Mouse (Mus musculus) heart, postnatal 25 days (tissue): ENCODE results near the gene Plcl1. TPM values are rescaled to one million over a fixed set of nuclear protein-coding genes. Genes with fewer than 3 reads are reported as not detected.
"Not testable (repeated sequence)": the region's sequence is repeated elsewhere in the genome, so short reads cannot be mapped to it uniquely, and the experiment has no call there.

Source experiments
- DNase-seq: peaks from one replicate; pipeline ENCODE4 v3.0.0; 2022; ENCODE audit warnings: low spot score
- intact Hi-C: fragments of 180-260 bp; cut with DNase I; formaldehyde crosslinking; loops from one replicate; pipeline ENCODE4 v1.15.1; 2025
- total RNA-seq, 2 experiments: library from RNA; stranded (reverse); gene quantifications; 2 replicates each; pipeline ENCODE4 v1.2.3; 2021

Gene Plcl1
- total RNA-seq, 2 experiments from 2014 or later, result 3.8 to 6.1 TPM

GRCm38 (mm10) chr1:55512165-55512564 lies 106.4 kb downstream of the Plcl1 start:
- no peak for DNase-seq
- intact Hi-C loops, result no loop called here

DNA sequence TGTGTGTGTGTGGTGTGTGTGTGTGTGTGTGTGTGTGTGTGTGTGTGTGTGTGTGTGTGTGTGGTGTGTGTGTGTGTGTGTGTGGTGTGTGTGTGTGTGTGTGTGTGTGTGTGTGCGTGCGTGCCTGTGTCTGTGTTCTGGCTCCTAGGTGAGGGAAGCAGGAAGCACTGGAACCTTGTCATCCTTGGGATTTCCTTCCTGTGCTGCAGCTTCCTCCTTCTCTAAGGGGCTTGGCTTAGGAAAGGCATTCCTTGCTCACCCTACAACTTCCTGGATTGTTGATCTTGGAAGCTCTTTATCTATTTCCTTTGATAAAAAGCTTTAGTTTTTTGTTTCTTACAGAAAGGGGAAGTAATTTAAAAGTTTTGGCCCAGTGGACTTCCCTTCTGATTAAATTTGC lies 107.1 kb downstream of the Plcl1 start:
- intact Hi-C loops, DNase-seq: not testable (repeated sequence)

DNA sequence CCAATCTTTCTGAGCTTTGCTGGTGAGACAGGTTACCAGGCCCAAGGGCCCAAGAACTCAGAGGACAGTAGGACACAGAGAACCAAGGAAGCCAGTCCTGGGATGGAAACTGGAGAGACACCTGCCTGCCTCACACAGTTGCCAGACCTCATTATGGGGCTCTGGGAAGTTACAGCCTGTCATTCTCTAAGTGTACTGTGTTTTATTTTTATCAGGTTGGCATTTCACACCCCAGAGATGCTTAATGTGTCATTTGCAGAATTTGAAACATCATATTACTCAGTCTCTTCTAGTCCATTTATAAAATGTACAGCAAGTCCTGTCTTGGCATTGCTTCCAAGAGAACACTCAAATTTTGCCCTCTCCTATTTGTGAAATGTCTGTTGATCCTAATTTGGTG lies 111.5 kb downstream of the Plcl1 start:
- DNase-seq, result no peak
- intact Hi-C loops, result no loop called here

DNA sequence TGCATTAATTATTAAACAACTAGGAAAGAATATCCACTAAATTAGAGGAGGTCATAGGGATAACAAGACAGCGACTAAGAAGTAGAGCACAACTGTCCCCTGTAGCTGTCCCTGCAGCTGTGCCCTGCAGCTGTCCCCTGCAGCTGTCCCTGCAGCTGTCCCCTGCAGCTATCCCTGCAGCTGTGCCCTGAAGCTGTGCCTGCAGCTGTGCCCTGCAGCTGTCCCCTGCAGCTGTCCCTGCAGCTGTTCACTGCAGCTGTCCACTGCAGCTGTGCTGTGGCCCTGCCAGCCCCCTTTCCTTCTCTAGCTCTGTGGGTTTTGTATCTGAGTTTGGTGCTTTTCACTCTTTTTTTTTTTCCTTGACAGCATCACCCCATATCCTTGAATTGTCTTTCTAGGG lies 118.2 kb downstream of the Plcl1 start:
- intact Hi-C loops, result no loop called here
- DNase-seq, result no peak

DNA sequence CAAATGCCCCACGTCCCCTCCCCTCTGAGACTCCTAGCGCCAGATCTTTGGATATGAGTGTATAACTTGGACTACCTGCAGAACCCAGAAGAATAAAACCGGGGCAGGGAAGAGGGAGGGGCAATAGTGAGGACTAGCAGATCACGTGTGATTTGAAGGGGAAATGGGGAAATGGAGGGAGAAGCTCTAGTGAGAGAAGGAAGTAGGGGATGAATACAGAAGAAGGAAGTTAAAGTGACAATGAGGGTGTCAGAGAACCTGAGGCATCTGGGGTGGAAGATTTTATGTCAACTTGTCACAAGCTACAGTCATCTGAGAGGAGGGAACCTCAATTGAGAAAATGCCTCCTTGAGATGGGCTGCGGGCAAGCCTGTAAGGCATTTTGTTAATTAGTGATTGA lies 119.4 kb downstream of the Plcl1 start:
- no peak for DNase-seq
- intact Hi-C loops, result no loop called here

DNA sequence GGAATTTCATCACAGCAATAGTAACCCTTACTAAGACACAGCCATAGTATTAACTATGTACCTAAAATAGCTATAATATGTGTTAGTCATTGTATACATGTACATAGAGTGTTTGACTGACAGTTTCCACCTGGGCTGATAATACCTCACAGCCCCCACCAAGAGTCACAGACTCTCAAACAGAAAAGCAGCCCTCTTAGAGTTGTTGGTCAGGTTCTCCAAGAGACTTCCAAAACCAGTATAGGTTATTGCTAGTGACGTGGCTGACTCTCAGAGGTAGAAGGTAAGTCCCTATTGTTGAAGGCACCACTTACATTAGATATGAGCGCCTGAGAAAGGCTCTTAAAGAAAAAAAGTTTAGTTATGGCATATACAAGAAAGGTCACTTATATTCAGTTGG lies 120.0 kb downstream of the Plcl1 start:
- intact Hi-C loops, result no loop called here

DNA sequence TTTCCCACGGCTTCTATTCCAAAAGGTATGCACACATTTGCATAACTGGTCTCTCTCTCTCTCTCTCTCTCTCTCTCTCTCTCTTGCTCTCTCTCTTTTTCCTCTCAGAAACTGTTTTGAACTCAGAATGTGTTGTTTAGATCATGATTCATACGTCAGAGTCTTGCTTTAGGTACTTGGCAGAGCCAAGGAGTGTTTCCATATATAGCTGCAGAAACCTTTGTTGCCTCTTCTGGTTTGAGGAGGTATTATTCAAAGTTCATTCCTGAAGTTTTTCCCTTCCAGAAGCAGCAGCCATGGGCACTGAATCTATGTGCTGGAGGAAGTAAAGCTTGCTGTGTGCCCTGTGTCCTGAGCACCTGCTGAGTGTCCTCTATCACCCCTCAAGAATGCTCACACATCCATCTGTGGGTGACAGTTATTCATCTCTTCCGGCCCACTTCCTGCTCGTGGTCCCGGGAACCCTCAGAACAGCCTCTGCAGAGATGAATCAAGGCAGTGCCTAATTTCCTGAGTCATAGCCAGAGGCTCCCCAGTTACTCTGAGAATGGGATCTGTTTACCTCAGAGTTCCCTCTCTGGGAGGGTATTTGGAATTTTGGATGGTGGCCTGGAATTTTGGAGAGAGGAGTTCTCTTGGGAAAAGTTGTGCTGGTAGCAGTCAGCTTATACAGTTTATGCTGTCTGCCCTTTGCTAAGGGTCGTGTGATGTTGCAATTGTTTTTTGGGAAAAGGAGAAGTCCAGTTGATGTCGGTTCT lies 123.0 kb downstream of the Plcl1 start:
- DNase-seq, result no peak
- intact Hi-C loops, result no loop called here

More for the DNA sequence above, 120.0 kb downstream of the Plcl1 start:
- DNase-seq, result no peak

DNA sequence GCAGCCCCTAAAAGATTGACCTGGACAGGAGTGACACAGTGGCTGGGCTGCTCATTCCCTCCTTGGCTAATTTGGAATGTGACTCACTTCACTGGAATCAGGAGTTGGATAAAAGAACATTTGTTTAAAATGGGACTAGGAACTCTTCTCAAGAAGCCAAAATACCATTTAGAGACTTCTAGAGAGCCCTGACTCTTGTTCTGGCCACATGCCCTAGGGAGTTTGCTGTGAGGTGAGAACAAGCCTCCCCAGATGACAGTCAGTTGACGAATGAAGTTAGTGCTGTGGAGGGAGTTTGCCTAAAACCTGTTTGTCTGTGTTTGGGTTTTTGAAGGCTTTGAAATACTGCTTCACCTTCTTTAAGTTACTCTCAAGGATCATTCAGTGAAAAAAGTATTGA lies 128.1 kb downstream of the Plcl1 start:
- DNase-seq, result no peak
- intact Hi-C loops, result no loop called here

- intact Hi-C loops, result no loop called here
These were observed 148.7 kb downstream of the Plcl1 start for GRCm38 (mm10) chr1:55554405-55554804.

GRCm38 (mm10) chr1:55557960-55558359 lies 152.2 kb downstream of the Plcl1 start:
- intact Hi-C loops, result no loop called here

More at GRCm38 (mm10) chr1:55554405-55554804, 148.7 kb downstream of the Plcl1 start:
- no peak for DNase-seq

GRCm38 (mm10) chr1:55558409-55558808 lies 152.7 kb downstream of the Plcl1 start:
- intact Hi-C loops, result no loop called here
- no peak for DNase-seq

More at GRCm38 (mm10) chr1:55557960-55558359, 152.2 kb downstream of the Plcl1 start:
- DNase-seq, result no peak

DNA sequence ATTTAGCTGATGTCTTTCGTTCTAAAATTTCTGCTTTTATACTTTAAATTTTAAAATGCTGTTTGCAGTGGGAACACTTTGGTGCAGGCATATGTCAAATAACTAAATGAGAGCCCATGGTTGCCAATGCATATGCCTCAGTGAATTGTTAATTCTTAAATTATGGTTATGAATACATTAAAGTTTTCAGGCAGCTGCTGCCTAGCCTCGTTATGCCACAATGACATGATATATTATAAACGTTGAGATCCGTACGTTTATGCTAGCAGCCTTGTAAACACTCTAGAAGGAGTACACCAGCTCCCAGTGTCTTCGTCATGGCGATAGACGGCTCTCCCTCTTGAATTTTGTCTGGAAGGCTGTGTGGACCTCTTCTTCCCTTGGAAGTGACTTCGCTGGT lies 154.3 kb downstream of the Plcl1 start:
- intact Hi-C loops, result no loop called here
- no peak for DNase-seq

GRCm38 (mm10) chr1:55565933-55566332 lies 160.2 kb downstream of the Plcl1 start:
- intact Hi-C loops, result no loop called here
- DNase-seq, result no peak

DNA sequence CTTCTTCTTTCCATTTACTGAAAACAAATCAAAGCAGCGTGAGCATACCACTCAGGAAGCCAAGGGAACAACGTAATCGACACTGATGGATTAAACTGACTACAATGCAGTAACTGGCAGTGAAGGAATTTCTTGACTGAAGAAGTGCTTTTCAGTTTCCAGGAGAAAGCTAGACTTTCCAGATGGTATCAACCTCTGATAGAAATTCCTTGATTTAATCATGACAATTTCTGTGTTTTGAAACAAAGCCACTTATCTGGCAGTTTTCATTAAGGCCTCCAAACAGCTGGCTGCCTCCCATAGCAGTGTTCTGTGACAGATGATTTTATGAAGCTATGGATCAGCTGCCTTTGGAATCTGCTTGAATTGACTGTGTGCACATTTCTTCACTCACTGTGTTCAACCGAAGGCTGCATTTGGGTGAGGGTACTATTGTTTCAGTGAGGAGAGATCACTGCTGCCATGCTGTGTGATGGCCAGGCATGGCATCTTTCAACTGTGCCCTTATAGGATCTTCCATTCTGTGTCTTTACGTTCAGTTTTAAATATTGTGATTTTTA lies 162.2 kb downstream of the Plcl1 start:
- no peak for DNase-seq
- intact Hi-C loops, result no loop called here

DNA sequence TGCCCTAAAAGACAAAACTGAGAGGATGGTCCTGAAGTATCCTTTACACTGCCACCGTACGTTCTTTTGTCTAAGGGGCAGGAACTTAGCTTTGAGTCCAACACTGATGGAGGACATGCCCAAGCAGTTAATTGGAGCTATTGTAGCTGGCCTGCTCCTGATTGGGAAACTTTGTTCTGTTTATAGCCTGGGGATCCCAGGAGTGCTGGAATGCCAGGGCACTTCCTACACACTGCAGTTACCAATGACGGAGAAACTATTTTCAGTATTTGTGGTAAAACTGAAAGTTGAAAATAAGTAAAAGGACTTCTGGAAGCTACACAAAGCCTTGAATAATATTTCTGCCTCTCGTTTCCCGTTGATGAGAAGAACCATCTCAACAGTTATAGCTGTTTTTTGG lies 164.5 kb downstream of the Plcl1 start:
- no peak for DNase-seq
- intact Hi-C loops, result loop anchor here (10.0 kb wide), 1 partner anchor 165 kb away; the partner anchor contains the start of gene Plcl1

- DNase-seq, result no peak
- intact Hi-C loops, result loop anchor here (10.0 kb wide), 1 partner anchor 167 kb away; the partner anchor contains the start of gene Plcl1
These were observed 165.7 kb downstream of the Plcl1 start for GRCm38 (mm10) chr1:55571399-55571798.

DNA sequence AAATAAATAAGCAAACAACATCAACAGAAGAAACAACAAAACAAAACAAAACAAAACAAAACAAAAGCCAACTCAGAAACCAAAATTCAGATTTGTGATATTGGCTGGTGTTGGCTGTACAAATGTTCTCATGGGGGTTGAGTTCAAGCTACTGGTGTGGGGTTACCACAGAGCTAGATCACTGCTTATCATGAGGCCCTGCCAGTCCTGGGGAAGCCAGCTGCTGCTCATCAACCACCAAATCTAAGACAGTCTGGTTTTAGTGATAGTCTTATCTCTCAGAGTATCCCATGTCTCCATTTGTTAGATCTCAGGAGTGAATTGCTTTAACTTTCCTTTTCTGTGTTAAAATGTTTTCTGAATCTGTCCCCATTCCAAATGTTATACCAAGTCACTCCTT lies 166.5 kb downstream of the Plcl1 start:
- intact Hi-C loops, result loop anchor here (10.0 kb wide), 1 partner anchor 167 kb away; the partner anchor contains the start of gene Plcl1
- no peak for DNase-seq

DNA sequence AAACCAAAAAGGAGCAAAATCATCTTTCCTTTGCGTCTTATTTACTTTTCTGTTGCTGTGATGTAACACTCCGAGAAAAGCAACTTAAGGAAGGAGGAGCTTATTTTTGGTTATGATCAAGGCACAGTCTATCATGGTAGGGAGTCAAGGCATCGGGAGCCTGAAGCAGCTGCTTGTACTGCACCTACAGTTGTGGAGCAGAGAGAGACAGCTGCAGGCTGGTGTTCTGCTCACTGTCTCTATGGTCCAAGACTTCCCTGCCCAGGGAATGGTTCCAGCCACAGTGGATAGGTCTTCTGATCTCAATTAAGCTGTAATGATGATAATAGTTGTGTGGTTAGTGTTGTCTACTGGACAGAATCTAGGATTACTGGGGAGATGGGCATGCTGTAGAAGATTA lies 166.9 kb downstream of the Plcl1 start:
- DNase-seq, result no peak
- intact Hi-C loops, result loop anchor here (10.0 kb wide), 1 partner anchor 168 kb away; the partner anchor contains the start of gene Plcl1

- peak; percentile 59 for DNase-seq
- intact Hi-C loops, result loop anchor here (10.0 kb wide), 1 partner anchor 171 kb away; the partner anchor contains the start of gene Plcl1
These were observed 170.2 kb downstream of the Plcl1 start for GRCm38 (mm10) chr1:55575916-55576315.

- intact Hi-C loops, result loop anchor here (10.0 kb wide), 1 partner anchor 153 kb away; no protein-coding TSS in a partner anchor
- no peak for DNase-seq
These were observed 176.0 kb downstream of the Plcl1 start for GRCm38 (mm10) chr1:55581752-55582151.

- intact Hi-C loops, result loop anchor here (10.0 kb wide), 1 partner anchor 149 kb away; no protein-coding TSS in a partner anchor
These were observed 179.7 kb downstream of the Plcl1 start for GRCm38 (mm10) chr1:55585441-55585840.

More at GRCm38 (mm10) chr1:55585441-55585840, 179.7 kb downstream of the Plcl1 start:
- no peak for DNase-seq
